Mouse (Mus musculus) mesoderm, embryonic 11.5 days (tissue): ENCODE measurements around the gene Dnal1.
A peak's percentile ranks its signal among the peaks of the same experiment; 100 is the strongest.
"Not testable (repeated sequence)": the region's sequence is repeated elsewhere in the genome, so short reads cannot be mapped to it uniquely, and the experiment has no call there.

ENCODE experiments used
- DNase-seq: peaks from one replicate; pipeline ENCODE4 v3.0.0-alpha.2; 2012; ENCODE audit warnings: low read depth, low spot score

Gene Dnal1

DNA sequence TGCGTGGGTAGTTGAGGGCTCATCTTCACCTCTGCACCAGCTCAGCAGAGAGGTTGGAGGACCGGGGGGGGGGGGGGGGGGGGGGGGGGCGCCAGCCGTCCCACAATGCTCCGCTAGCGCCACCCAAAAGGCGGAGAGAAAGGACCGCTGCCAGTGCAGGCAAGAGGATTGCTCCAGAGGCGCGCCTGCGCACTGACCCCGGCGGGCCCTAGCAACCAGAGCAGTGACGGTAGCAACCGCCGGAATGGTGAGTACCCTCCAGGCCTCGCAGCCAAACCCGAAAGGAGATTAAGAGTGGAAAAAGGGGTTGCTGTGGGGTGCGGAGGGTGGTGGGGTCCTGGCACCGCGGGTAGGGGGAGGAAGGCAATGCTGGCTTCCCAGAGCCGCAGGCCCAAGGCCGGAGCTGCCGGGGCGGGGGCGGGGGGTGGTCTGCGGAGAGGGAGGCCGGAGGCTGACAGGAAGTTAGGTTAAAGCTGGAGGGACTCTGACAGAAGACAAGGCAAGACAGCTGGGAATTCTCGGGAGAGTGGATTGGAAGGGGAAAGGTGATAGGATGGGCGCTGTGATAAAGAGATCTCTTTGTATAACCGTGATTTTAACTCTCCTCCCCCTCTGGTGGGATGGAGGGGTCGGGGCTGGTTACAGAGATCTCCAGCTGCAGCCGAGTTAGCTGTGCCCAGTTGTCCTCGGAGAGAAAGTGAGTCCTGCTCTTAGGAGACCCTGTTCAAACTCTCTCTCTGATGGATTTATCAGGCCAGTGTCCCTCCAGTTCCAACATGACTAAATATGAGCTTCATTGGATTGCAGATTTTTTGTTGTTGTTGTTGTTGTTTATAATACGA lies at the start of gene Dnal1:
TSS of gene Dnal1 (plus strand) at position 214 of the 842 bp plus-strand sequence.
- DNase-seq = peak; percentile 95

GRCm38 (mm10) chr12:84064621-84065020 lies 49.5 kb upstream of the Dnal1 start:
- no peak for DNase-seq

- DNase-seq = no peak
Observed at GRCm38 (mm10) chr12:84067752-84068151, 46.4 kb upstream of the Dnal1 start.

- DNase-seq = no peak
Observed at GRCm38 (mm10) chr12:84068296-84068695, 45.9 kb upstream of the Dnal1 start.

GRCm38 (mm10) chr12:84068986-84069385 lies 45.2 kb upstream of the Dnal1 start, which contains the start of gene Acot5:
TSS of gene Acot5 (plus strand) at chr12:84069325.
- DNase-seq = no peak

DNA sequence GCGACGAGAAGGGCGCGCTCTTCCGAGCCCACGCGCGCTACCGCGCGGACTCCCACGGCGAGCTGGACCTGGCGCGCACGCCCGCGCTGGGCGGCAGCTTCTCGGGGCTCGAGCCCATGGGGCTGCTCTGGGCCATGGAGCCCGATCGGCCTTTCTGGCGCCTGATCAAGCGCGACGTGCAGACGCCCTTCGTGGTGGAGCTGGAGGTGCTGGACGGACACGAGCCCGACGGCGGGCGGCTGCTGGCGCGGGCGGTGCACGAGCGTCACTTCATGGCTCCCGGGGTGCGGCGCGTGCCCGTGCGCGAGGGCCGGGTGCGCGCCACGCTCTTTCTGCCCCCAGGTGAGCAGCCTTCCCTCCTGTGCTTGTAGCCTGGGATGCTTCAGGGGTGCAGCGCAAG lies 44.6 kb upstream of the Dnal1 start:
- not testable (repeated sequence) for DNase-seq

DNA sequence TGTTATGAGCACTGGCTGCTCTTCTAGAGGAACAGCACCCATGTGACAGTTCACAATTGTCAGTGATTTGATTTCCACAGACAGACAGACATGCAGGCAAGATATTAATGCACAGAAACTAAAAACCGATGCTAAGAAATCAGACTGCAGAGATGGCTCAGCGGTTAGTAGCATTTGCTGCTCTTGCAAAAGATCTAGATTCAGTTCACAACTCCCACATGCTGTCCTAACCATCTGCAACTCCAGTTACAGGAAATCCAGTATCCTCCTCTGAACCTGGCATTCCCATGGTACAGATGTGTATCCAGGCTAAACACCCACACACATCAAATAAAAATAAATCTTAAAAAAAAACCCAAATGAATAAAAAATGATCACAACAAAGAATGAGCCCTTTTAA lies 42.5 kb upstream of the Dnal1 start:
- DNase-seq = no peak

DNA sequence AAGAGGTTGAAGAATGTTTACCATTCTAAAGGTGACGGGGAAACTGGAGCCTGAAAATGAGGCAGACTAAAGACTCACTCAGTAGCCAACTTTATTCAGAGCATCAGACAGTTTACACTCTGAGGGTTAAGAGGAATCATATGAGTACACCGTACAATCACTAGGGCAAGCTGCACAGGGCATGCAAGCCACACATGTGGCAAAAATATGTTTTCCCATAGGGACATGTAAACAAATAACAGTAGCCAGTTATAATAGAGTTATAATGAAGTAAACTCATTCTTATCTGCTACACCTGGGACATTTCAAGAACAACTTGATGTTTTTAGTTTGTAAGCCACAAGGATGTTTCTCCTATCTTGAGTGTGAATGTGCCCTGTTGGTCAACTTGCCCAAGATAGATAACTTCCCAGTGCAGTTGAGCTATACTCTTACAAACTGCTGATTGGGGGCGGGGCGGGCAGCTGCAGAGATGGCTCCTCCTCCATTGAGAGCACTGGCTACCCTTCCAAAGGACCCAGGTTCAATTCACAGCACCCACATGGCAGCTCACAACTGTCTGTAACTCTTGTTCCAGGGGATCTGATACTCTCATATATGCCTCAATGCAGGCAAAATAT lies 36.7 kb upstream of the Dnal1 start:
- DNase-seq = no peak

DNA sequence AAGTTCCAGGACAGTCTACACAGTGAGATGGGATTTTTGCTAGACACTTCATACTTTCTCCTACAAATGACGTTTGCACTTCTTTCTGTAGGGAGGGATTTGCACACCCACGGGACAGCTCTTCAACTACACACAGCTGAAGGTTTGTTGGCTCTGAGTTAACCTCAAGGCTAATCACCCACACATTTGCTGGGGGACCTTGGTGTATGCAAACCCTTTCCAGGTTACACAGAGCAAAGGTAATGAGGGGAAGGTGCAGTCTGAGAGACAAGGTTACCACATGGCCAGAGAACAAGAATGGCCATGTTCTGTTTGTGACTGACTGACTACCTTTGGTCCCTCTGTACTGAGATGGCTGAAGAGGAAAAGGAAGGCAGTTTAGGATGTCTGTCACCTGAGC lies 30.3 kb upstream of the Dnal1 start:
- no peak for DNase-seq

GRCm38 (mm10) chr12:84084581-84084980 lies 29.6 kb upstream of the Dnal1 start:
- no peak for DNase-seq

DNA sequence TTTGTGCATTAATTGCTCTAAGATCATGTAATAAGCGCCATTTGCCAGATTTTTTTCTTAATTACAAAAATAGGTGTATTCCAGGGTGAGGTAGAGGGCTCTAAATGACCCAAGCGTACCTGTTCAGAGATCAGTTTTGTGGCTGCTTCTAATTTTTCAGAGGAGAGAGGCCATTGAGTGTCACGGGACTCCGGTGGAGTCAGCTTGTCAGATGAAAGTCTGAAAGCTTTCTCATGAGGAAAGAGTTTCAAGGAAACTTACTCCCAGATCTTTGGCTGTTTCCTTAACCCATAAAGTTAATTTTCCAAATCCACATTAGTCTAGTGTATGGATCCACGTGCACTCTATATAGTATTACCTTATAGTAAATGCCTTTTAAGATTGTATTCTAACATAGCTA lies 19.5 kb upstream of the Dnal1 start:
- DNase-seq = not testable (repeated sequence)

GRCm38 (mm10) chr12:84099605-84100004 lies 14.6 kb upstream of the Dnal1 start:
- no peak for DNase-seq

DNA sequence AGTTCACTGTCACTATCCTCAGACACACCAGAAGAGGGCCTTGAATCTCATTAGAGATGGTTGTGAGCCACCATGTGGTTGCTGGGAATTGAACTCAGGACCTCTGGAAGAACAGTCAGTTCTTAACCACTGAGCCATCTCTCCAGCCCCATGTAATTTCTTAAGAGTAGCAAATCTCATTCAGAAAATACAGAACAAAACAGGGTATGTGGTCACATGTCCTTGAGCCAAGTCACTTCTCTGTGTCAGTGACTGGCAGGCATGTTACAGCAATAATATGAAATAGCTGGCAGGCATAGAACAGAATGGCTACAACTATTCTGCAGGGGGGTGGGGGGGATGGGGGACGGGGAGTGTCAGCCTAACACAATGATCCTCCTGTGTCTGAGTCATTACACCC lies 14.1 kb upstream of the Dnal1 start:
- DNase-seq = no peak

- DNase-seq = peak; percentile 41
Observed at GRCm38 (mm10) chr12:84100604-84101492, 13.3 kb upstream of the Dnal1 start, which contains the start of gene Acot6. TSS of gene Acot6 (plus strand) at chr12:84100654.

- no peak for DNase-seq
Observed at GRCm38 (mm10) chr12:84101493-84101845, 12.7 kb upstream of the Dnal1 start.

DNA sequence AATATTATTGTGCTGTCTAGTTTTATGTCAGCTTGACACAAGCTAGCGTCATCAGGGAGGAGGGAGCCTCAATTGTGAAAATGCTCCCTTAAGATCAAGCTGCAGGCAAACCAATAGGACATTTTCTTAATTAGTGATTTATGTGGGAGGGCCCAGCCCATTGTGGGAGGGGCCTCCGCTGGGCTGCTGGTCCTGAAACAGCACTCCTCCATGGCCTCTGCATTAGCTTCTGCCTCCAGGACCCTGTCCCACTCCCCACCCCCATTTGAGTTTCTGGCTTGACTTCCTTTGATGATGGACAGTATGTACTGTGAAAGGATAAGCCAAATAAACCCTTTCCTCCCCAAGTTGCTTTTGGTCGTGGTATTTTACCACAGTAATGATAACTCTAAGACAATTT lies 7.2 kb upstream of the Dnal1 start:
- DNase-seq = no peak

GRCm38 (mm10) chr12:84107692-84108091 lies 6.5 kb upstream of the Dnal1 start:
- DNase-seq = no peak

GRCm38 (mm10) chr12:84109924-84110323 lies 4.2 kb upstream of the Dnal1 start:
- no peak for DNase-seq

DNA sequence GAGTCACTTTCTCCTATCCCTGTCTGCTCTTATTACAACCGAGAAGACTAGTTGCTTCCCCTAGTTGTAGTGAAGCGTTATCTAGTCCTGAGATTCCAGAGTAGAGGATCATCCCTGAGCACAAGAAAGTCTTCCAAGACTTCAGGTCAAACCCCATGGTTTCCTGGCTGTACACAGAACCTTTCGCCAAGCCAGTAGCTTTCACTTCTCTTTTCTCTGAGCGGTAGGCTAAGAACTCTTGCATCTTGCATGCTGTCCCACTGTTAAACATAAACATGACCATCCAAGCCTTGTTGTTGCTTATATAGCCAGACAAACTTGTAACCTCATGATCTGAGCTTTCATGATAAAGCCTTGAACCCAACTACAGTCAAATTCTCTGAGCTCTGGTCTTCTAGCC lies 3.4 kb upstream of the Dnal1 start:
- DNase-seq = no peak

- no peak for DNase-seq
Observed at GRCm38 (mm10) chr12:84113676-84114075, 490 bp upstream of the Dnal1 start.

DNA sequence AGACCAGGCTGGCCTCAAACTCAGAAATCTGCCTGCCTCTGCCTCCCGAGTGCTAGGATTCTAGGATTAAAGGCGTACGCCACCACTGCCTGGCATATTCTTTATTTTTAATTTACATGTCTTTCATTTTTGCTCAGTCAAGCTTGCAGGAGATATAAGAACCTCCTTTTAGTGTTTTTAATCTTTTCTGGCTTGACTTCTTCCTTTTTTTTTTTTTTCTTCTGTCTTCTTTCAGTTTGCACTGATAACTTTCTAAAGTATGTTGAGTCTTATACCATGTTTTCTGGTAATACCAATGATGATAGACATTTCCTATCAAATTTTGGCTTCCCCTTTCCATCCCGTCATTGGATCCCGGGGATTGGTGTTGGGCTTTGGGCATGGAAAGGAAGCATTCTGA lies 5.4 kb downstream of the Dnal1 start:
- DNase-seq = no peak

DNA sequence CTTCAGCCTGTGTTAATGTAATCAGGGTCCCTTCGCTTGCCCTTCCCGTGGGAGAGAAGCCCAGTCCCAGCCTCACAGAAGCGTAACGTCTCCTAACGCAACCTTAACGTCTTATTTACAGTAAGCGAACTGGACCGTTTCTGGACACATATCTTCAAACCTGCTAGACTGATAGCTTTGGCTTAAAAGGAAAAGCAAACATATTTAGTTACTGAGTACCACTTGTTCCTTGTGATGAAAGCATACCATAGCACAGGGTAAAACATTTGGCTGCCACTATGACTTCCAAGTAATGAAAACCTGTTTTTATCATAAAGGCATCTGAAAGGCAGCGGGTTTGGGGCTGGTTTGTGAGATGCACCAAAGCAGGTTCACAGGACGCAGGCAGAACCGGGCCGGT lies 11.7 kb downstream of the Dnal1 start:
- DNase-seq = no peak
